Mouse (Mus musculus): ENCODE data around the gene Sprtn. TPM values are rescaled to one million over a fixed set of nuclear protein-coding genes. Genes with fewer than 3 reads are reported as not detected.

The Sprtn gene
- polyA plus RNA-seq, 1 experiment from 2014 or later, result 6.8 TPM

- no peak overlapping the region for H3K4me2 ChIP-seq (ENCODE audit: low read length)
- H3K9me3 ChIP-seq (ENCODE audit: control insufficient read depth, low read length), result no peaks in the 10 kb centered on the region
- no peak overlapping the region for H3K9ac ChIP-seq (ENCODE audit: low read length)
- peaks cover 7% of the 10 kb centered on the region; the same call in 1 of the 2 replicates for H3K36me3 ChIP-seq (ENCODE audit: control insufficient read depth, insufficient read depth, low read length)
- WGBS, result 61% methylated on average over 3 of the region's 3 CpGs
- H3K4me3 ChIP-seq (ENCODE audit: control insufficient read depth in 1 of 2, insufficient read depth in 1 of 2, low read depth in 1 of 2, low read length in 2 of 2), result no peak overlapping the region
- ATAC-seq (ENCODE audit: insufficient number of reproducible peaks, insufficient read depth, low FRiP score, low read depth), result no peak
- H3K27ac ChIP-seq (replicated peaks in 1 of 2; ENCODE audit: control insufficient read depth in 1 of 2, insufficient read depth in 1 of 2, low read depth in 2 of 2, low read length in 2 of 2), result 0 out of 4 replicates have a peak overlapping the region, but pooled peaks of 1 of the 2 experiments have one; percentile 31
- no peaks in the 10 kb centered on the region for H3K27me3 ChIP-seq (ENCODE audit: control insufficient read depth, insufficient read depth, low read length)
- peaks cover 30 to 50% of the 10 kb centered on the region in 2 experiments for H3K4me1 ChIP-seq (ENCODE audit: control insufficient read depth in 2 of 2, insufficient read depth in 2 of 2, low read length in 2 of 2)
These were observed 34.7 kb downstream of the Sprtn start for GRCm38 (mm10) chr8:124932435-124932834.

DNA sequence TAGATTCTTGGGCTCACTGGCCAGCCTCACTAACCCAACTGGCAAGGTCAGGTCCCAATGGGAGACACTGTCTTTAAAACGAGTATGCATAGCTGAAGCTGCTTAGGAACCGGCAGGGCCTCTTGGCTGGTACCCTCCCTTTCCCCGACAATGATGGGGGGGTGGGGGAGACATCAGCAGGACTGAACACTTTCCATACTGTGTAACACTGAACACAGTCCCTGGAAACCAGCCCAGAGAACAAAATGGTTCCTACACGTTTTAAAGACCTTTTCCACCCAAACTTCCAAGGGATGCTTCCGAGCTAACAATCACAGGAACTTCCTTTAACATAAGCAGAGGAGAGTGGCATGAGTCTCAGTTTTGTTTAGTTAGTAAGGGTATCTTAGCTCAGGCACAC is 37.4 kb downstream of the Sprtn start:
- no peak overlapping the region for H3K9ac ChIP-seq (ENCODE audit: low read length)
- H3K4me3 ChIP-seq (ENCODE audit: control insufficient read depth in 1 of 2, insufficient read depth in 1 of 2, low read depth in 1 of 2, low read length in 2 of 2), result no peak overlapping the region
- no peaks in the 10 kb centered on the region for H3K9me3 ChIP-seq (ENCODE audit: control insufficient read depth, low read length)
- H3K27ac ChIP-seq (replicated peaks in 1 of 2; ENCODE audit: control insufficient read depth in 1 of 2, insufficient read depth in 1 of 2, low read depth in 2 of 2, low read length in 2 of 2), result 0 out of 4 replicates have a peak overlapping the region, but pooled peaks of 1 of the 2 experiments have one; percentile 24
- no peak for ATAC-seq (ENCODE audit: insufficient number of reproducible peaks, insufficient read depth, low FRiP score, low read depth)
- peaks cover 13% of the 10 kb centered on the region for H3K36me3 ChIP-seq (ENCODE audit: control insufficient read depth, insufficient read depth, low read length)
- no peaks in the 10 kb centered on the region for H3K27me3 ChIP-seq (ENCODE audit: control insufficient read depth, insufficient read depth, low read length)
- H3K4me1 ChIP-seq (ENCODE audit: control insufficient read depth in 2 of 2, insufficient read depth in 2 of 2, low read length in 2 of 2), result peaks cover 24 to 35% of the 10 kb centered on the region in 2 experiments
- 64% methylated on average over 5 of the region's 5 CpGs for WGBS
- no peak overlapping the region for H3K4me2 ChIP-seq (ENCODE audit: low read length)

GRCm38 (mm10) chr8:124936699-124937098 is 39.0 kb downstream of the Sprtn start:
- no peak overlapping the region for H3K4me2 ChIP-seq (ENCODE audit: low read length)
- no peak overlapping the region for H3K4me3 ChIP-seq (ENCODE audit: control insufficient read depth in 1 of 2, insufficient read depth in 1 of 2, low read depth in 1 of 2, low read length in 2 of 2)
- 96% methylated on average over 10 of the region's 10 CpGs for WGBS
- no peaks in the 10 kb centered on the region for H3K9me3 ChIP-seq (ENCODE audit: control insufficient read depth, low read length)
- no peak for ATAC-seq (ENCODE audit: insufficient number of reproducible peaks, insufficient read depth, low FRiP score, low read depth)
- H3K36me3 ChIP-seq (ENCODE audit: control insufficient read depth, insufficient read depth, low read length), result peaks cover 24% of the 10 kb centered on the region
- H3K27me3 ChIP-seq (ENCODE audit: control insufficient read depth, insufficient read depth, low read length), result no peaks in the 10 kb centered on the region
- peaks cover 20 to 35% of the 10 kb centered on the region in 2 experiments for H3K4me1 ChIP-seq (ENCODE audit: control insufficient read depth in 2 of 2, insufficient read depth in 2 of 2, low read length in 2 of 2)
- H3K27ac ChIP-seq (replicated peaks in 1 of 2; ENCODE audit: control insufficient read depth in 1 of 2, insufficient read depth in 1 of 2, low read depth in 2 of 2, low read length in 2 of 2), result peak overlapping the region; percentile 93 to 94
- no peak overlapping the region for H3K9ac ChIP-seq (ENCODE audit: low read length)

DNA sequence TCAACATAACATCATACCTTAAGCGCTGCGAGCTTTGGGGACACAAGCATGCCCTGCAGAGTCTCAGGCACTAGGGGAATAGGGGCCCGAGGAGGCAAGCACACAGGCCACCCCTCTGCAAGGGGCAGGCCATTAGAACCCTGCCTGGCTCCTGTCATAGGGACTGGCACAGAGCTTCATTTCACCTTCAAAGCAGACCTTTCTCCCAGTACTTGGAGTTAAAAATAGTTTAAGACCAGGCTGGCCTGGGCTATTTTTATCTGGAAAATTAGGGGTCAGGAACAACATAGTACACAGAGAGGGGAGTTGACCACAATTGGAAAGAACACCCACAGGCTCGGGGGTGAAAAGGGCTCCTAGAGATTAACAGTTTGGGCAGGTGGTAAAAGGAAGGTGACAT is 39.6 kb downstream of the Sprtn start:
- peak overlapping the region; percentile 93 to 94 for H3K27ac ChIP-seq (replicated peaks in 1 of 2; ENCODE audit: control insufficient read depth in 1 of 2, insufficient read depth in 1 of 2, low read depth in 2 of 2, low read length in 2 of 2)

GRCm38 (mm10) chr8:124943801-124944200 is 46.1 kb downstream of the Sprtn start:
- no peak overlapping the region for H3K9ac ChIP-seq (ENCODE audit: low read length)
- 88% methylated on average over 6 of the region's 6 CpGs for WGBS
- peaks cover 26% of the 10 kb centered on the region for H3K36me3 ChIP-seq (ENCODE audit: control insufficient read depth, insufficient read depth, low read length)
- no peaks in the 10 kb centered on the region for H3K9me3 ChIP-seq (ENCODE audit: control insufficient read depth, low read length)
- ATAC-seq (ENCODE audit: insufficient number of reproducible peaks, insufficient read depth, low FRiP score, low read depth), result no peak
- no peak overlapping the region for H3K4me3 ChIP-seq (ENCODE audit: control insufficient read depth in 1 of 2, insufficient read depth in 1 of 2, low read depth in 1 of 2, low read length in 2 of 2)
- H3K4me1 ChIP-seq (ENCODE audit: control insufficient read depth in 2 of 2, insufficient read depth in 2 of 2, low read length in 2 of 2), result peaks cover 9 to 43% of the 10 kb centered on the region in 2 experiments
- no peaks in the 10 kb centered on the region for H3K27me3 ChIP-seq (ENCODE audit: control insufficient read depth, insufficient read depth, low read length)
- H3K4me2 ChIP-seq (ENCODE audit: low read length), result no peak overlapping the region
- H3K27ac ChIP-seq (replicated peaks in 1 of 2; ENCODE audit: control insufficient read depth in 1 of 2, insufficient read depth in 1 of 2, low read depth in 2 of 2, low read length in 2 of 2), result no peak overlapping the region

More for the DNA sequence above, 39.6 kb downstream of the Sprtn start:
- Histone ChIP-seq H3K27me3 (ENCODE audit: control insufficient read depth, insufficient read depth, low read length) (no peaks in the 10 kb centered on the region), H3K4me3 (ENCODE audit: control insufficient read depth in 1 of 2, insufficient read depth in 1 of 2, low read depth in 1 of 2, low read length in 2 of 2) (no peak overlapping the region), H3K9ac (ENCODE audit: low read length) (no peak overlapping the region; the same call in 1 of the 2 replicates), H3K4me1 (ENCODE audit: control insufficient read depth in 2 of 2, insufficient read depth in 2 of 2, low read length in 2 of 2) (peaks cover 20 to 36% of the 10 kb centered on the region in 2 experiments), H3K4me2 (ENCODE audit: low read length) (no peak overlapping the region), H3K36me3 (ENCODE audit: control insufficient read depth, insufficient read depth, low read length) (peaks cover 29% of the 10 kb centered on the region), H3K9me3 (ENCODE audit: control insufficient read depth, low read length) (no peaks in the 10 kb centered on the region)
- peak; percentile 49; the same call in 1 of the 2 replicates for ATAC-seq (ENCODE audit: insufficient number of reproducible peaks, insufficient read depth, low FRiP score, low read depth)
- WGBS, result 54% methylated on average over 4 of the region's 4 CpGs

DNA sequence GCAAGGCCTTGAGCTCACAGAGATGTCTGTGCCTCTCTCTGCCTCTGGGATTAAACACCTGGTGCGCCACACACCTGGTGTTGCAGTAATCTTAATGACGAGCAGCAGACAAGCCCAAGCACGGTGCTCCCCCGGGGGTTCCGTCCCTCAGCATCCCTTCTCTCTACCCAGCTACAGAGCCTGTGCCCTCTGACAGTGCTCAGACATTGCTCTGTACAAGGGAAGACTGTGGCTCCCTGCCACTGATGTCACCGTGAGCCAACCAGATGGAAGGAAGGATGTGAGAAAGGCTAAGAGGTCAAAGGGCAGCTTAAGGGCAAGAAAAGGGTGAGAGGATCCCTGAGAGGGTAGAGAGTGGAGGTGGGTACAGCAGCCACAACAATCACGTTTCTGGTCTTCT is 46.7 kb downstream of the Sprtn start:
- Histone ChIP-seq H3K4me3 (ENCODE audit: control insufficient read depth in 1 of 2, insufficient read depth in 1 of 2, low read depth in 1 of 2, low read length in 2 of 2) (no peak overlapping the region), H3K9ac (ENCODE audit: low read length) (0 out of 2 replicates have a peak overlapping the region, but pooled peaks have one; percentile 3), H3K4me2 (ENCODE audit: low read length) (peak overlapping the region; percentile 74), H3K9me3 (ENCODE audit: control insufficient read depth, low read length) (no peaks in the 10 kb centered on the region), H3K36me3 (ENCODE audit: control insufficient read depth, insufficient read depth, low read length) (peaks cover 20% of the 10 kb centered on the region), H3K4me1 (ENCODE audit: control insufficient read depth in 2 of 2, insufficient read depth in 2 of 2, low read length in 2 of 2) (peaks cover 9 to 43% of the 10 kb centered on the region in 2 experiments), H3K27ac (replicated peaks in 1 of 2; ENCODE audit: control insufficient read depth in 1 of 2, insufficient read depth in 1 of 2, low read depth in 2 of 2, low read length in 2 of 2) (no peak overlapping the region), H3K27me3 (ENCODE audit: control insufficient read depth, insufficient read depth, low read length) (no peaks in the 10 kb centered on the region)
- WGBS, result 68% methylated on average over 7 of the region's 7 CpGs
- ATAC-seq (ENCODE audit: insufficient number of reproducible peaks, insufficient read depth, low FRiP score, low read depth), result no peak

DNA sequence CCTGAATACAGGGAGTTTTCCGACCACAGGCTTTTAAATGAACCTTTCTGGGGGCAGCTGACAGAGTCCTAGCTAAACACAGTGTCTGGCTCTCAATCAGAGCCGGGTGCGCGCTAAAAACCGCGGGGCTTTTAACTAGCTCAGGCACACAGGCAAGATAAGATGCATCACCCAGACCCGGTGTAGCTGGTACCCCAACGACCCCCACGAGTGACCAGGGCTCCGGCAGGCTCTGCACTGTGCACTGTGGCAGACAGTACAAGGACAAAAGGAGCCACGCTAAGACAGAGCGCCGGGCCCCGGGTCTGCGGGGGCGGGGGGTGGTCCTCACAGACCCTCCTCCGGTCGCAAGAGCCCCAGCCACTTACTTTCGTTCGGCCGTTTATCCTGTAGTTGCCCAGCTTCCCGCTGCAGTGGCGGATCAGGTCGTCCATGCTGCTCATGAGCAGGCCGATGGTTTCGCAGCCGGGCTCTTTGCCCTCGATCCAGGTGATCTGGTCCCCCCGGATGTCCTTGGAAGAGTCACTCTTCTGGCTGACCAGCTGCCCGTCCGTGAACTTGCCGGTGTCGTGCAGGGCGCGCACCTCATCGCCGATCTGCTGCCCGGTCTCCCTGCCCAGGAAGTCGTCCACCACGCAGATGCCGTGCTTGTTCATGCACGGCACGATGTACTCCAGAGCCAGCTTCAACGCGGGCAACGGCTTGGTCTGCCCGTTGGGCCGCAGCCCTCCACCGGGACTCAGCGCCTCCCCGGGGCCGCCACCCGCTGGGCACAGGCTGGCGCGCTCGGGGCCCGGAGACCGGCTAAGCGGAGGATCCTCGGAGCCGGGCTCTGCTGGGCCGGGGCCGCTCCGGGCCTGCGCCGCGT is 50.4 kb downstream of the Sprtn start:
- no peaks in the 10 kb centered on the region for H3K9me3 ChIP-seq (ENCODE audit: control insufficient read depth, low read length)
- no peaks in the 10 kb centered on the region for H3K36me3 ChIP-seq (ENCODE audit: control insufficient read depth, insufficient read depth, low read length)
- peak overlapping the region; percentile 92 for H3K9ac ChIP-seq (ENCODE audit: low read length)
- H3K27ac ChIP-seq (replicated peaks in 1 of 2; ENCODE audit: control insufficient read depth in 1 of 2, insufficient read depth in 1 of 2, low read depth in 2 of 2, low read length in 2 of 2), result peak overlapping the region; percentile 82 to 99
- peak; percentile 14; the same call in 1 of the 2 replicates for ATAC-seq (ENCODE audit: insufficient number of reproducible peaks, insufficient read depth, low FRiP score, low read depth)
- WGBS, result under 1% methylated on average over 67 of the region's 67 CpGs
- H3K4me3 ChIP-seq (ENCODE audit: control insufficient read depth in 1 of 2, insufficient read depth in 1 of 2, low read depth in 1 of 2, low read length in 2 of 2), result peak overlapping the region; percentile 87 to 94
- H3K4me1 ChIP-seq (ENCODE audit: control insufficient read depth in 2 of 2, insufficient read depth in 2 of 2, low read length in 2 of 2), result peaks cover 12 to 45% of the 10 kb centered on the region in 2 experiments
- H3K27me3 ChIP-seq (ENCODE audit: control insufficient read depth, insufficient read depth, low read length), result no peaks in the 10 kb centered on the region
- peak overlapping the region; percentile 74 for H3K4me2 ChIP-seq (ENCODE audit: low read length)

Data from heart, embryonic 14.5 days (tissue).